Mouse (Mus musculus) midbrain, postnatal 0 days (tissue): Measurements from ENCODE around the gene Gm867. TPM values are rescaled to one million over a fixed set of nuclear protein-coding genes. Genes with fewer than 3 reads are reported as not detected.
A peak's percentile ranks its signal among the peaks of the same experiment; 100 is the strongest.

ENCODE experiments used
- ATAC-seq: fragments of 200-750 bp; cut with Nextera tagmentation; 2 replicates; pipeline ENCODE4 v1.8.0; 2017; ENCODE audit warnings: moderate number of reproducible peaks, mild to moderate bottlenecking, moderate TSS enrichment, moderate library complexity; ENCODE audit not compliant: low FRiP score
- DNase-seq: peaks from one replicate; pipeline ENCODE4 v3.0.0-alpha.2; 2015; ENCODE audit warnings: low spot score
- H3K27ac ChIP-seq: fragments of 300-500 bp; sonication (generic); 2 replicates; pipeline ENCODE4 v1.5.1; 2014; ENCODE audit warnings: low read depth, mild to moderate bottlenecking, low read length, mixed read lengths
- H3K27me3 ChIP-seq: fragments of 300-500 bp; sonication (generic); 2 replicates; pipeline ENCODE4 v1.6.1; 2014; ENCODE audit warnings: low read length, control low read depth, mixed read lengths; ENCODE audit not compliant: insufficient read depth
- H3K36me3 ChIP-seq: fragments of 300-500 bp; sonication (generic); 2 replicates; pipeline ENCODE4 v1.6.1; 2014; ENCODE audit warnings: low read length, control low read depth, mixed read lengths; ENCODE audit not compliant: insufficient read depth
- H3K4me1 ChIP-seq: fragments of 300-500 bp; sonication (generic); 2 replicates; pipeline ENCODE4 v1.6.1; 2014; ENCODE audit warnings: mild to moderate bottlenecking, control low read depth, antibody characterized with exemption, low read length, mixed read lengths; ENCODE audit not compliant: insufficient read depth
- H3K4me2 ChIP-seq: fragments of 300-500 bp; sonication (generic); 2 replicates; pipeline ENCODE4 v1.6.1; 2014; ENCODE audit warnings: low read depth, mild to moderate bottlenecking, low read length, mixed read lengths; ENCODE audit not compliant: poor library complexity, severe bottlenecking
- H3K4me3 ChIP-seq: fragments of 300-500 bp; sonication (generic); 2 replicates; pipeline ENCODE4 v1.5.1; 2014; ENCODE audit warnings: low read depth, mild to moderate bottlenecking, low read length, moderate library complexity
- H3K9ac ChIP-seq: fragments of 300-500 bp; sonication (generic); replicated peaks from 2 replicates; pipeline ENCODE4 v1.6.1; 2014; ENCODE audit warnings: mild to moderate bottlenecking, low read length, moderate library complexity, mixed read lengths; ENCODE audit not compliant: poor library complexity, severe bottlenecking
- H3K9me3 ChIP-seq: fragments of 300-500 bp; sonication (generic); 2 replicates; pipeline ENCODE4 v1.6.1; 2016; ENCODE audit warnings: low read length, control low read depth
- CTCF ChIP-seq: IDR thresholded peaks from 2 replicates; pipeline ENCODE4 v1.5.1; 2016; ENCODE audit warnings: antibody characterized with exemption, mild to moderate bottlenecking
- WGBS: fragments of 180-500 bp; shearing (Covaris S2); extraction: QIAGEN DNeasy Blood & Tissue Kit; methylation state at CpG from one replicate; pipeline ENCODE4 v1.1.7; 2014; 5-methylcytosine and 5-hydroxymethylcytosine counted together
- polyA plus RNA-seq: library from polyadenylated mRNA; unstranded; fragments of >200 nt; fragmentation: Nextera tagmentation; extraction: Ambion mirVana; gene quantifications from 2 replicates; pipeline ENCODE4 v1.2.1, GENCODE M21; 2015
- total RNA-seq: library from RNA; depleted of rRNA; stranded (reverse); fragments of >200 nt; gene quantifications from 2 replicates; pipeline ENCODE4 v1.2.3, GENCODE M21; 2014

The Gm867 gene
- total and polyA plus RNA-seq, 2 experiments from 2014 or later, result 0.88 to 1.6 TPM

DNA sequence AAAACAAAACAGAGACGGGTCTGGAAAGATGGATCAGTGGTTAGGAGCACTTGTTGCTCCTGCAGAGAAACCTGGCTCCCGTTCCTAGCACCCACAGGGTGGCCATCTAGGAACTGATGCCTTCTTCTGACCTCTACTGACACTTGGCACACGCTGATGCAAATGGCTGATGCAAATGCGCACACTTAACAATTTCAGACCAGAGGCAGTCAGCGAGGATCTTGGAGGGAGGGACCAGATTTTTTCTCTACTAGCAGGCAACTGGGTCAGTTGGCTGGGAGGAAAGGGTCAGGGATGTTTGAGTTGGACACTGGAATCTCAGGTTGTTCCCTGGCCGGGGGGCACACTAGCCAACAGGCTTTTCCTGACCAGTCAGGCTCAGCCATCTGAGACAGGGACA lies 7.6 kb downstream of the Gm867 start, which contains the start of gene Chchd10:
Gene Chchd10, plus strand, starts transcription at position 240 of the 400 bp plus-strand sequence.
- Histone ChIP-seq H3K4me3 (peak within 1 kb of the TSS; percentile 39), H3K4me1 (no peaks in the 10 kb centered on the region), H3K4me2 (peak within 1 kb of the TSS; percentile 85), H3K27me3 (no peaks in the 10 kb centered on the region), H3K27ac (no peak within 1 kb of the TSS), H3K9ac (peak within 1 kb of the TSS; percentile 61), H3K36me3 (no peaks in the 10 kb centered on the region), H3K9me3 (no peaks in the 10 kb centered on the region)
- ATAC-seq, result no peak
- WGBS, result 37% methylated on average over 6 of the region's 6 CpGs
- no peak for DNase-seq
- no peak for TF ChIP-seq CTCF

DNA sequence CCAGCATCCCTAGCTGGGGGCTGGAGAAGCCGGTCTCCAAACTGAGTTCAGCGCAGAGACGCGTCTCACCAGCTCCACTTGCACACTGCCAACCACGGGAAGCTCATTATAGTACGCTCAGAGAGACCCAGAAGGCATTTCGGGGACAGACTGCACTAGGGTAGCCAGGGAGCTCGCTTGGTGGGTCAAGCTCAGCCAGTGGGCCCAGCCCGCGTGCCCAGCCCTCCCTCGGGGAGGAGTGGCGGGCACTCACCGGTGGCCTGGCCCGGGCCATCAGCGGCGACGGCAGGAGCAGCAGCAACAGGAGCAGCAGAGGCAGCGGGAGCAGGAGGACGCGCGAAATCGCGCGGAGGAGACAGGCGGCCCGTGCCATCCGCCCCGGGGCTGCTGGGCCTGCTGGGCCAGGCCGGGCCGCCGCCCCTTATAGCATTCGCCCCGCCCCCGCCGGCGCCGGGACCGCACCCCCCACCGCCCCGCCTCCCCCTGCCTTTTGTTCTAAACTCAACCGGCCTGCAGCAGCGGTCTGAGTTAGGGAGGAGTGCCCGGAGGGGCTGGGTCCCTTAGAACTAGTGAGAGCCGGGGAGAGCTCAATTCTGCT lies 8.3 kb downstream of the Gm867 start:
- Histone ChIP-seq H3K27ac (no peak overlapping the region), H3K4me2 (peak overlapping the region; percentile 85), H3K9ac (peak overlapping the region; percentile 61), H3K4me1 (no peaks in the 10 kb centered on the region), H3K9me3 (no peaks in the 10 kb centered on the region), H3K27me3 (no peaks in the 10 kb centered on the region), H3K36me3 (no peaks in the 10 kb centered on the region), H3K4me3 (peak overlapping the region; percentile 39)
- no peak for TF ChIP-seq CTCF
- under 1% methylated on average over 40 of the region's 44 CpGs for WGBS
- DNase-seq, result peak; percentile 30
- peak; percentile 21; the same call in 1 of the 2 replicates for ATAC-seq

DNA sequence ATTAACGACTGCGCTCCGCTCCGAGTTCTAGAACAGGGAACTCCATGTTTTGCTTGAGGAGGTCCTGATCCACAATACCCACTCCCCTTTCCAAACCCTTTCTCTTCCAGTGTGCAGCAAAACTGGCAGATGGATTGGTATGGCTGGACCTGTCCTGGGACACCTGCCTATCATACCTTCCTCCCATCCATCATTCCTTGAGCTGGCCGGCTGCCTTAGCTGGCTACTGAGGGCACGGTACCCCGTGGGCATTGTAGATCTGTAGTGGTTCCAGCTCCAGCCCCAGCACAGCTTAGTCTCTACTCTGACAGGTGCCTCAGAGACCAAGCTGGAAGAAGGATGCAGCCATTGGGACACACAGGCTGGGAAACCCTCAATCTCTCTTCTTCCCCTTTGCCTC lies 9.2 kb downstream of the Gm867 start:
- WGBS, result 23% methylated on average over 7 of the region's 7 CpGs
- H3K4me3 ChIP-seq, result peak overlapping the region; percentile 39; the same call in 1 of the 2 replicates
- no peak for TF ChIP-seq CTCF

DNA sequence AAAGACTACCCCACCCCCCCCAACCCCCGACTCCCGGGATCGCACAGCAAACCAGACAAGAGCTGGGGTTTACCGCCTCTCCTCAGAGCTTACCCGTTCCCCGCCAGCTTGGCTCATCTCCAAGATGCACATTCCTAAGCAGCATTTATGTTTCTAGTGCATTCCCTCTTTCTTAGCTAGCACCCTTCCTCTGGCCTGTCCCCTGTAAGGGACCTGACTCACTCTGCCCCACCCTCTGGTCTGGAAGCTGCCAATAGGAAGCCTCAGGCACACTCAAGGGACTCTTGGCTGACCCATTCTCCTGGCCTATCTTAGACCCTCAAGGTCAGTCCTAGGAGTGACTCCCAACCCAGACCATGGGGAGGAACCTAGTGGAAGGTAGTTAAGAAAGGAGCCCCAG lies 10.2 kb downstream of the Gm867 start:
- no peaks in the 10 kb centered on the region for H3K9me3 ChIP-seq
- 26% methylated on average over 6 of the region's 6 CpGs for WGBS
- no peak overlapping the region for H3K4me3 ChIP-seq
- no peak overlapping the region for H3K4me2 ChIP-seq
- H3K9ac ChIP-seq, result no peak overlapping the region
- no peaks in the 10 kb centered on the region for H3K4me1 ChIP-seq
- no peak for TF ChIP-seq CTCF
- ATAC-seq, result no peak
- no peak for DNase-seq
- no peaks in the 10 kb centered on the region for H3K27me3 ChIP-seq
- no peak overlapping the region for H3K27ac ChIP-seq
- peaks cover 6% of the 10 kb centered on the region; the same call in 1 of the 2 replicates for H3K36me3 ChIP-seq

More for the DNA sequence above, 9.2 kb downstream of the Gm867 start:
- peak overlapping the region; percentile 85 for H3K4me2 ChIP-seq
- no peaks in the 10 kb centered on the region for H3K9me3 ChIP-seq
- H3K27me3 ChIP-seq, result no peaks in the 10 kb centered on the region
- ATAC-seq (no peak), DNase-seq (no peak)
- H3K9ac ChIP-seq, result peak overlapping the region; percentile 61; the same call in 1 of the 2 replicates
- H3K4me1 ChIP-seq, result no peaks in the 10 kb centered on the region
- no peak overlapping the region for H3K27ac ChIP-seq
- peaks cover 2% of the 10 kb centered on the region; the same call in 1 of the 2 replicates for H3K36me3 ChIP-seq

DNA sequence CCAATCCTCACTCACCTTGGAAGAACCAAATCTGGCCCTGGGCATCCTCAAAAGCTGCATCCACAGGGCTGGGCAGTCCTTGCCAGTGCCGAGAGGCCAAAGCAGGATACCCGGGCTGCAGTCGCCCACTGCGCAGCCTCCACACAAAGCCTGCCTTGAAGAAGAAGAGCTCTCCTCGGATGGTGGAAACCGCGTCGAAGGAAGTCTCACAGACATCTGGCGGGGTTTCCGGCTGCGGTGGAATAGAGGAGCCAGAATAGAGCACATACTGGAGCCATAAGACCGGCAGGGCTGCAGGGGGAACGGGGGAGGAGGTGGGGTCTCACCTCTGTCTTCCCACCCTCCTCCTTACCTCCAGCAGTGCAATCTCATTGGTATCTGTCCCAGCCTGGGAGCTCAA lies 14.1 kb downstream of the Gm867 start:
- no peaks in the 10 kb centered on the region for H3K27me3 ChIP-seq
- TF ChIP-seq CTCF, result no peak
- 79% methylated on average over 13 of the region's 13 CpGs for WGBS
- H3K9me3 ChIP-seq, result no peaks in the 10 kb centered on the region
- no peak overlapping the region for H3K4me2 ChIP-seq
- DNase-seq (no peak), ATAC-seq (no peak)
- H3K4me1 ChIP-seq, result peaks cover 4% of the 10 kb centered on the region; the same call in 1 of the 2 replicates
- peaks cover 6% of the 10 kb centered on the region; the same call in 1 of the 2 replicates for H3K36me3 ChIP-seq
- H3K9ac ChIP-seq, result no peak overlapping the region
- H3K27ac ChIP-seq, result no peak overlapping the region
- no peak overlapping the region for H3K4me3 ChIP-seq

DNA sequence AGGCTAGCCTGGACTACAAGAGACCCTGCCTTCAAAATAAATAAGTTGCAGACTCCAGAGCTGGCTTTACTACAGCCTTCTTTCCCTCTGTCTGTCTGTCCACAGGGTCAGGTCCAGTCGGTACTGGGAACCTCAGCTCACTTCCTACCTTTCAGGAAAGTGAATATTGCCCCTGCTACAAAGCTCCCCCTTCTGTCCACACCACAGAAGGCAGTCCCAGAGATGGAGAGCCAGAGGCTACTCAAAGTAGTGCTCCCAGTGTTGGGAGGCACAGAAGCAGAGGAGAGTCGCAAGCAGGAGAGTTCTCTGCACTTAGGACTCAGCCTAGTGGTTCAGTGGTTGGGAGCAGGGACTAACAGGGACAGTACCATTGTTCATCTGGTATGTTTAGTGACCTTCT lies 16.1 kb downstream of the Gm867 start:
- peak; percentile 23 for TF ChIP-seq CTCF

More for the DNA sequence above, 16.1 kb downstream of the Gm867 start:
- no peak for ATAC-seq
- Histone ChIP-seq H3K4me2 (no peak overlapping the region), H3K4me3 (no peak overlapping the region), H3K27ac (no peak overlapping the region), H3K4me1 (peaks cover 4% of the 10 kb centered on the region; the same call in 1 of the 2 replicates), H3K27me3 (no peaks in the 10 kb centered on the region), H3K36me3 (peaks cover 6% of the 10 kb centered on the region; the same call in 1 of the 2 replicates), H3K9ac (no peak overlapping the region), H3K9me3 (no peaks in the 10 kb centered on the region)
- 68% methylated on average over 2 of the region's 2 CpGs for WGBS
- DNase-seq, result no peak
